Mouse (Mus musculus): ENCODE results near the gene Tatdn3. TPM values are rescaled to one million over a fixed set of nuclear protein-coding genes. Genes with fewer than 3 reads are reported as not detected.

Gene Tatdn3
- polyA plus RNA-seq, 1 experiment, result 10.7 TPM

DNA sequence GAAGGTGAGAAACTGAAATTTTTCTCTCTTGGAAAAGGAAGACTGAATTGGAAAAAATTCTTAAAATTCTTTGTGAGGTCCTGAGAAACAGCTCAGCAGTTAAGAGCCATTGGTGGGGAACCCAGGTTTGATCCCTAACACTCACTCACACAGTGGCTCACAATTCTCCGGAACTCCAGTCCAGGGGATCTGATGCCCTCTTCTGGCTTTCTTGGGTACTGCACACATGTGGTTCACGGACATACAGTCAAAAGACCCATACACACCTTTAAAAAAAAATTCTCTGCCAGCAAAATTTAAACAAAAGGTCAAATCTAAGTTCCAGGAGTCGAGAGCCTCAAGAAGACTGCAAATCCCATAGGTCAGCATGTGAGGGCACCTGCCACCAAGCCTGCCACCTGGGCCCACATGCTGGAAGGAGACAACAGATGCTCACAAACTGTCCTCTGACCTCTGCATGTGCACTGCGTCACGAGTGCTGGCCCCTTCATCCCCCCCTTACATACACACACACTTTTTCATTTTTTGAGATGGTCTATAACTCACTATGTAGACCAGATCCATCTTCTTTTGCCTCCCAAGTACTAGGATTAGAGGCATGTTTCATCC lies 22.3 kb upstream of the Tatdn3 start:
- no peak for TF ChIP-seq MYOD1 (IDR thresholded peaks at IDR 0.05; ENCODE audit: control insufficient read depth in 1 of 3, insufficient read length in 2 of 3, low read depth in 2 of 3)
- TF ChIP-seq E2F4 (IDR thresholded peaks at IDR 0.05; ENCODE audit: insufficient read depth), result no peak
- TF ChIP-seq POLR2A (IDR thresholded peaks at IDR 0.05; ENCODE audit: insufficient read length, low read depth), result no peak
- no peak for TF ChIP-seq TCF12 (IDR thresholded peaks at IDR 0.05; ENCODE audit: insufficient read depth, poor library complexity, severe bottlenecking)
- TF ChIP-seq MAX (IDR thresholded peaks at IDR 0.05; ENCODE audit: low read depth), result no peak
- TF ChIP-seq REST (IDR thresholded peaks at IDR 0.05; ENCODE audit: insufficient read depth, insufficient read length), result no peak
- TF ChIP-seq USF1 (IDR thresholded peaks at IDR 0.05; ENCODE audit: low read depth), result no peak
- no peak for TF ChIP-seq TCF3 (IDR thresholded peaks at IDR 0.05; ENCODE audit: insufficient read length, low read depth)
- TF ChIP-seq SRF (IDR thresholded peaks at IDR 0.05; ENCODE audit: control insufficient read depth, insufficient read length, low read depth), result no peak
- no peak for TF ChIP-seq CEBPB (IDR thresholded peaks at IDR 0.05; ENCODE audit: insufficient read depth, poor library complexity, severe bottlenecking)
- no peak for TF ChIP-seq POLR2AphosphoS2 (IDR thresholded peaks at IDR 0.05; ENCODE audit: insufficient read length, low read depth)
- TF ChIP-seq MYOG (IDR thresholded peaks at IDR 0.05; ENCODE audit: control insufficient read depth in 1 of 3, insufficient read depth in 1 of 3, insufficient read length in 2 of 3, low read depth in 2 of 3), result no peak
- H3K27me3 ChIP-seq (ENCODE audit: control insufficient read depth, insufficient read depth, insufficient read length), result no peaks in the 10 kb centered on the region
- H3K4me3 ChIP-seq, result no peak overlapping the region
- H3K79me2 ChIP-seq (ENCODE audit: control insufficient read depth, insufficient read depth), result no peaks in the 10 kb centered on the region
- no peak overlapping the region for H3K4me2 ChIP-seq (ENCODE audit: low read depth)
- no peaks in the 10 kb centered on the region for H3K36me3 ChIP-seq (ENCODE audit: control insufficient read depth, insufficient read depth)
- no peak overlapping the region for H3ac ChIP-seq (ENCODE audit: control insufficient read depth, insufficient read length)

- peaks cover 6% of the 10 kb centered on the region for H3K36me3 ChIP-seq (ENCODE audit: control insufficient read depth, insufficient read depth)
These were observed 20.5 kb upstream of the Tatdn3 start for GRCm38 (mm10) chr1:191083230-191083629.

GRCm38 (mm10) chr1:191075199-191075883 lies 12.6 kb upstream of the Tatdn3 start:
- H3ac ChIP-seq (ENCODE audit: control insufficient read depth, insufficient read length), result no peak overlapping the region
- no peak overlapping the region for H3K4me3 ChIP-seq
- peak overlapping the region; percentile 22 for H3K4me2 ChIP-seq (ENCODE audit: low read depth)
- H3K79me2 ChIP-seq (ENCODE audit: control insufficient read depth, insufficient read depth), result peaks cover 1% of the 10 kb centered on the region
- TF ChIP-seq USF1 (IDR thresholded peaks at IDR 0.05; ENCODE audit: low read depth) (no peak), CEBPB (IDR thresholded peaks at IDR 0.05; ENCODE audit: insufficient read depth, poor library complexity, severe bottlenecking) (no peak), MAX (IDR thresholded peaks at IDR 0.05; ENCODE audit: low read depth) (no peak), SRF (IDR thresholded peaks at IDR 0.05; ENCODE audit: control insufficient read depth, insufficient read length, low read depth) (peak; percentile 13)
- no peaks in the 10 kb centered on the region for H3K27me3 ChIP-seq (ENCODE audit: control insufficient read depth, insufficient read depth, insufficient read length)
- H3K36me3 ChIP-seq (ENCODE audit: control insufficient read depth, insufficient read depth), result peaks cover 14% of the 10 kb centered on the region

More at GRCm38 (mm10) chr1:191083230-191083629, 20.5 kb upstream of the Tatdn3 start:
- Histone ChIP-seq H3K4me3 (no peak overlapping the region), H3K4me2 (ENCODE audit: low read depth) (no peak overlapping the region), H3K27me3 (ENCODE audit: control insufficient read depth, insufficient read depth, insufficient read length) (no peaks in the 10 kb centered on the region), H3ac (ENCODE audit: control insufficient read depth, insufficient read length) (no peak overlapping the region), H3K79me2 (ENCODE audit: control insufficient read depth, insufficient read depth) (no peaks in the 10 kb centered on the region)
- TF ChIP-seq SRF (IDR thresholded peaks at IDR 0.05; ENCODE audit: control insufficient read depth, insufficient read length, low read depth), result no peak
- TF ChIP-seq TCF3 (IDR thresholded peaks at IDR 0.05; ENCODE audit: insufficient read length, low read depth), result no peak
- no peak for TF ChIP-seq TCF12 (IDR thresholded peaks at IDR 0.05; ENCODE audit: insufficient read depth, poor library complexity, severe bottlenecking)
- no peak for TF ChIP-seq CEBPB (IDR thresholded peaks at IDR 0.05; ENCODE audit: insufficient read depth, poor library complexity, severe bottlenecking)
- no peak for TF ChIP-seq USF1 (IDR thresholded peaks at IDR 0.05; ENCODE audit: low read depth)
- TF ChIP-seq POLR2A (IDR thresholded peaks at IDR 0.05; ENCODE audit: insufficient read length, low read depth), result no peak
- TF ChIP-seq MYOG (IDR thresholded peaks at IDR 0.05; ENCODE audit: control insufficient read depth in 1 of 3, insufficient read depth in 1 of 3, insufficient read length in 2 of 3, low read depth in 2 of 3), result no peak
- TF ChIP-seq REST (IDR thresholded peaks at IDR 0.05; ENCODE audit: insufficient read depth, insufficient read length), result no peak
- no peak for TF ChIP-seq POLR2AphosphoS2 (IDR thresholded peaks at IDR 0.05; ENCODE audit: insufficient read length, low read depth)
- TF ChIP-seq MYOD1 (IDR thresholded peaks at IDR 0.05; ENCODE audit: control insufficient read depth in 1 of 3, insufficient read length in 2 of 3, low read depth in 2 of 3), result no peak
- TF ChIP-seq E2F4 (IDR thresholded peaks at IDR 0.05; ENCODE audit: insufficient read depth), result no peak
- no peak for TF ChIP-seq MAX (IDR thresholded peaks at IDR 0.05; ENCODE audit: low read depth)

- Histone ChIP-seq H3K79me2 (ENCODE audit: control insufficient read depth, insufficient read depth) (peaks cover 4% of the 10 kb centered on the region), H3K27me3 (ENCODE audit: control insufficient read depth, insufficient read depth, insufficient read length) (no peaks in the 10 kb centered on the region), H3K4me2 (ENCODE audit: low read depth) (no peak overlapping the region), H3ac (ENCODE audit: control insufficient read depth, insufficient read length) (no peak overlapping the region), H3K36me3 (ENCODE audit: control insufficient read depth, insufficient read depth) (peaks cover 21% of the 10 kb centered on the region), H3K4me3 (no peak overlapping the region)
- TF ChIP-seq USF1 (IDR thresholded peaks at IDR 0.05; ENCODE audit: low read depth), result no peak
- TF ChIP-seq SRF (IDR thresholded peaks at IDR 0.05; ENCODE audit: control insufficient read depth, insufficient read length, low read depth), result no peak
- TF ChIP-seq MAX (IDR thresholded peaks at IDR 0.05; ENCODE audit: low read depth), result no peak
- no peak for TF ChIP-seq REST (IDR thresholded peaks at IDR 0.05; ENCODE audit: insufficient read depth, insufficient read length)
- TF ChIP-seq TCF3 (IDR thresholded peaks at IDR 0.05; ENCODE audit: insufficient read length, low read depth), result no peak
- no peak for TF ChIP-seq MYOD1 (IDR thresholded peaks at IDR 0.05; ENCODE audit: control insufficient read depth in 1 of 3, insufficient read length in 2 of 3, low read depth in 2 of 3)
- TF ChIP-seq POLR2A (IDR thresholded peaks at IDR 0.05; ENCODE audit: insufficient read length, low read depth), result no peak
- no peak for TF ChIP-seq POLR2AphosphoS2 (IDR thresholded peaks at IDR 0.05; ENCODE audit: insufficient read length, low read depth)
- TF ChIP-seq MYOG (IDR thresholded peaks at IDR 0.05; ENCODE audit: control insufficient read depth in 1 of 3, insufficient read depth in 1 of 3, insufficient read length in 2 of 3, low read depth in 2 of 3), result no peak
- TF ChIP-seq TCF12 (IDR thresholded peaks at IDR 0.05; ENCODE audit: insufficient read depth, poor library complexity, severe bottlenecking), result no peak
- no peak for TF ChIP-seq CEBPB (IDR thresholded peaks at IDR 0.05; ENCODE audit: insufficient read depth, poor library complexity, severe bottlenecking)
- TF ChIP-seq E2F4 (IDR thresholded peaks at IDR 0.05; ENCODE audit: insufficient read depth), result no peak
These were observed 10.8 kb upstream of the Tatdn3 start for GRCm38 (mm10) chr1:191073486-191073885.
